Mouse (Mus musculus) heart, embryonic 14.5 days (tissue): ENCODE results near the gene Dcaf4. TPM values are rescaled to one million over a fixed set of nuclear protein-coding genes. Genes with fewer than 3 reads are reported as not detected.
A peak's percentile ranks its signal among the peaks of the same experiment; 100 is the strongest.

ENCODE experiments used
- ATAC-seq: fragments of 200-750 bp; cut with Nextera tagmentation; 2 replicates; pipeline ENCODE4 v1.8.0; 2017; ENCODE audit warnings: low read depth, moderate TSS enrichment; ENCODE audit not compliant: insufficient number of reproducible peaks, insufficient read depth, low FRiP score
- H3K27ac ChIP-seq, 2 experiments: fragments of 200-500 bp in 1 of 2; fragments of 300-500 bp in 1 of 2; sonication (generic) in 1 of 2; replicated peaks in 1 of 2; 2 replicates each; pipeline ENCODE4 v1.5.1; 2012 to 2014; ENCODE audit warnings: low read depth in 2 of 2, low read length in 2 of 2, control low read depth in 1 of 2, mild to moderate bottlenecking in 1 of 2, mixed read lengths in 1 of 2; ENCODE audit not compliant: control insufficient read depth in 1 of 2, insufficient read depth in 1 of 2
- H3K27me3 ChIP-seq: fragments of 300-500 bp; sonication (generic); 2 replicates; pipeline ENCODE4 v1.6.1; 2014; ENCODE audit warnings: mild to moderate bottlenecking, low read length, control low read depth; ENCODE audit not compliant: control insufficient read depth, insufficient read depth
- H3K36me3 ChIP-seq: fragments of 300-500 bp; sonication (generic); 2 replicates; pipeline ENCODE4 v1.6.1; 2014; ENCODE audit warnings: mild to moderate bottlenecking, control low read depth, low read length, mixed read lengths; ENCODE audit not compliant: control insufficient read depth, insufficient read depth
- H3K4me1 ChIP-seq, 2 experiments: fragments of 200-500 bp in 1 of 2; fragments of 300-500 bp in 1 of 2; sonication (generic) in 1 of 2; 2 replicates each; pipeline ENCODE4 v1.6.1; 2012 to 2014; ENCODE audit warnings: low read length in 2 of 2, control low read depth in 1 of 2, mixed read lengths in 1 of 2; ENCODE audit not compliant: control insufficient read depth in 2 of 2, insufficient read depth in 2 of 2
- H3K4me2 ChIP-seq: fragments of 300-500 bp; sonication (generic); 2 replicates; pipeline ENCODE4 v1.6.1; 2014; ENCODE audit warnings: mild to moderate bottlenecking, low read length
- H3K4me3 ChIP-seq, 2 experiments: fragments of 200-500 bp in 1 of 2; fragments of 300-500 bp in 1 of 2; sonication (generic) in 1 of 2; 2 replicates each; pipeline ENCODE4 v1.5.1; 2012 to 2014; ENCODE audit warnings: low read length in 2 of 2, mild to moderate bottlenecking in 2 of 2, control low read depth in 1 of 2, low read depth in 1 of 2, moderate library complexity in 1 of 2; ENCODE audit not compliant: control insufficient read depth in 1 of 2, insufficient read depth in 1 of 2
- H3K9ac ChIP-seq: fragments of 300-500 bp; sonication (generic); 2 replicates; pipeline ENCODE4 v1.6.1; 2014; ENCODE audit warnings: mild to moderate bottlenecking, low read length
- H3K9me3 ChIP-seq: fragments of 300-500 bp; sonication (generic); 2 replicates; pipeline ENCODE4 v1.6.1; 2016; ENCODE audit warnings: low read length, control low read depth; ENCODE audit not compliant: control insufficient read depth
- WGBS: fragments of 180-500 bp; shearing (Covaris S2); extraction: QIAGEN DNeasy Blood & Tissue Kit; methylation state at CpG from one replicate; pipeline ENCODE4 v1.1.7; 2014; 5-methylcytosine and 5-hydroxymethylcytosine counted together
- polyA plus RNA-seq: library from polyadenylated mRNA; unstranded; fragments of >200 nt; fragmentation: Nextera tagmentation; extraction: Ambion mirVana; gene quantifications from 2 replicates; pipeline ENCODE4 v1.2.1, GENCODE M21; 2014

The Dcaf4 gene
- 24.2 and 27.5 TPM in 2 replicates for polyA plus RNA-seq

GRCm38 (mm10) chr12:83520311-83520890 is at the start of gene Dcaf4:
Gene Dcaf4 (plus strand): TSS chr12:83520466.
- under 1% methylated on average over 32 of the region's 32 CpGs for WGBS
- H3K4me1 ChIP-seq = peaks cover 7 to 20% of the 10 kb centered on the region in 2 experiments

GRCm38 (mm10) chr12:83471760-83472159 is 48.5 kb upstream of the Dcaf4 start:
- Histone ChIP-seq H3K4me3 (no peak overlapping the region), H3K27me3 (no peaks in the 10 kb centered on the region), H3K4me2 (no peak overlapping the region), H3K9ac (no peak overlapping the region), H3K27ac (no peak overlapping the region), H3K9me3 (no peaks in the 10 kb centered on the region), H3K4me1 (peaks cover 28 to 52% of the 10 kb centered on the region in 2 experiments), H3K36me3 (no peaks in the 10 kb centered on the region)
- WGBS = 32% methylated on average over 7 of the region's 7 CpGs
- ATAC-seq = peak; percentile 19; the same call in 1 of the 2 replicates

More at GRCm38 (mm10) chr12:83520311-83520890, at the start of gene Dcaf4:
- peak; percentile 98 for ATAC-seq
- H3K27ac ChIP-seq = peak within 1 kb of the TSS; percentile 59 to 78; a peak in 3 of 4 replicates
- peak within 1 kb of the TSS; percentile 74 to 75 for H3K4me3 ChIP-seq
- H3K9me3 ChIP-seq = no peaks in the 10 kb centered on the region
- peak within 1 kb of the TSS; percentile 64 for H3K4me2 ChIP-seq
- no peaks in the 10 kb centered on the region for H3K27me3 ChIP-seq
- no peaks in the 10 kb centered on the region for H3K36me3 ChIP-seq
- peak within 1 kb of the TSS; percentile 76 for H3K9ac ChIP-seq

- Histone ChIP-seq H3K27me3 (no peaks in the 10 kb centered on the region), H3K9ac (peak overlapping the region; percentile 25; the same call in 1 of the 2 replicates), H3K4me3 (no peak overlapping the region), H3K4me1 (peaks cover 20 to 51% of the 10 kb centered on the region in 2 experiments), H3K27ac (peak overlapping the region; percentile 57 to 65; a peak in 3 of 4 replicates), H3K36me3 (no peaks in the 10 kb centered on the region), H3K9me3 (no peaks in the 10 kb centered on the region), H3K4me2 (peak overlapping the region; percentile 29)
- no peak for ATAC-seq
- 18% methylated on average over 5 of the region's 5 CpGs for WGBS
Observed at GRCm38 (mm10) chr12:83473987-83474600, 46.2 kb upstream of the Dcaf4 start.

- Histone ChIP-seq H3K4me3 (no peak overlapping the region), H3K27me3 (no peaks in the 10 kb centered on the region), H3K9ac (no peak overlapping the region), H3K4me2 (no peak overlapping the region), H3K27ac (no peak overlapping the region), H3K4me1 (peaks cover 18 to 52% of the 10 kb centered on the region in 2 experiments), H3K36me3 (no peaks in the 10 kb centered on the region), H3K9me3 (peaks cover 3% of the 10 kb centered on the region; the same call in 1 of the 2 replicates)
- ATAC-seq = no peak
- WGBS = 59% methylated on average over 6 of the region's 6 CpGs
Observed at GRCm38 (mm10) chr12:83475419-83475818, 44.8 kb upstream of the Dcaf4 start.

GRCm38 (mm10) chr12:83476277-83476676 is 44.0 kb upstream of the Dcaf4 start:
- H3K4me2 ChIP-seq = no peak overlapping the region
- H3K9ac ChIP-seq = no peak overlapping the region
- ATAC-seq = no peak
- peaks cover 18 to 49% of the 10 kb centered on the region in 2 experiments for H3K4me1 ChIP-seq
- no peaks in the 10 kb centered on the region for H3K36me3 ChIP-seq
- no peaks in the 10 kb centered on the region for H3K27me3 ChIP-seq
- H3K27ac ChIP-seq = no peak overlapping the region
- H3K4me3 ChIP-seq = no peak overlapping the region
- peaks cover 3% of the 10 kb centered on the region; the same call in 1 of the 2 replicates for H3K9me3 ChIP-seq
- WGBS = 86% methylated on average over 10 of the region's 10 CpGs

GRCm38 (mm10) chr12:83479140-83479539 is 41.1 kb upstream of the Dcaf4 start:
- ATAC-seq = no peak
- no peaks in the 10 kb centered on the region for H3K36me3 ChIP-seq
- 30% methylated on average over 1 of the region's 1 CpGs for WGBS
- no peak overlapping the region for H3K9ac ChIP-seq
- no peak overlapping the region for H3K4me2 ChIP-seq
- H3K27me3 ChIP-seq = no peaks in the 10 kb centered on the region
- H3K9me3 ChIP-seq = peaks cover 3% of the 10 kb centered on the region; the same call in 1 of the 2 replicates
- H3K4me3 ChIP-seq = no peak overlapping the region
- peak overlapping the region; percentile 1 to 64; a peak in 3 of 4 replicates for H3K27ac ChIP-seq
- H3K4me1 ChIP-seq = peaks cover 8 to 33% of the 10 kb centered on the region in 2 experiments

GRCm38 (mm10) chr12:83479818-83480401 is 40.4 kb upstream of the Dcaf4 start:
- Histone ChIP-seq H3K4me3 (no peak overlapping the region), H3K9ac (no peak overlapping the region), H3K9me3 (peaks cover 3% of the 10 kb centered on the region; the same call in 1 of the 2 replicates), H3K27me3 (no peaks in the 10 kb centered on the region), H3K4me1 (peaks cover 11 to 35% of the 10 kb centered on the region in 2 experiments), H3K36me3 (no peaks in the 10 kb centered on the region), H3K4me2 (no peak overlapping the region), H3K27ac (0 out of 4 replicates have a peak overlapping the region, but pooled peaks of 1 of the 2 experiments have one; percentile 64)
- no peak for ATAC-seq
- 68% methylated on average over 7 of the region's 7 CpGs for WGBS
